Mouse (Mus musculus): Measurements from ENCODE around the gene Adap1.

Gene Adap1

GRCm38 (mm10) chr5:139324045-139324491 is 1.4 kb downstream of the Adap1 start:
- in situ Hi-C loops (cut with MboI, MseI), result no loop called here

- in situ Hi-C loops (cut with MboI, MseI), result no loop called here
These were observed 2.0 kb downstream of the Adap1 start for GRCm38 (mm10) chr5:139323260-139323924.

- in situ Hi-C loops (cut with MboI, MseI), result no loop called here
These were observed 4.1 kb downstream of the Adap1 start for GRCm38 (mm10) chr5:139321331-139321730.

GRCm38 (mm10) chr5:139320424-139320823 is 5.0 kb downstream of the Adap1 start:
- in situ Hi-C loops (cut with MboI, MseI), result no loop called here

GRCm38 (mm10) chr5:139317751-139318504 is 7.5 kb downstream of the Adap1 start:
- in situ Hi-C loops (cut with MboI, MseI), result no loop called here

- in situ Hi-C loops (cut with MboI, MseI), result no loop called here
These were observed 8.3 kb downstream of the Adap1 start for GRCm38 (mm10) chr5:139316982-139317675.

GRCm38 (mm10) chr5:139314941-139315642 is 10.3 kb downstream of the Adap1 start:
- in situ Hi-C loops (cut with MboI, MseI), result no loop called here

- in situ Hi-C loops (cut with MboI, MseI), result no loop called here
These were observed 11.9 kb downstream of the Adap1 start for GRCm38 (mm10) chr5:139313536-139313935.

GRCm38 (mm10) chr5:139311822-139312221 is 13.6 kb downstream of the Adap1 start:
- in situ Hi-C loops (cut with MboI, MseI), result no loop called here

GRCm38 (mm10) chr5:139310477-139310876 is 14.9 kb downstream of the Adap1 start:
- in situ Hi-C loops (cut with MboI, MseI), result no loop called here

- in situ Hi-C loops (cut with MboI, MseI), result no loop called here
These were observed 15.5 kb downstream of the Adap1 start for GRCm38 (mm10) chr5:139309946-139310345.

- in situ Hi-C loops (cut with MboI, MseI), result no loop called here
These were observed 21.8 kb downstream of the Adap1 start for GRCm38 (mm10) chr5:139303646-139304061.

- in situ Hi-C loops (cut with MboI, MseI), result no loop called here
These were observed 23.3 kb downstream of the Adap1 start for GRCm38 (mm10) chr5:139302101-139302500.

GRCm38 (mm10) chr5:139297745-139298144 is 27.7 kb downstream of the Adap1 start:
- in situ Hi-C loops (cut with MboI, MseI), result no loop called here

GRCm38 (mm10) chr5:139297092-139297491 is 28.3 kb downstream of the Adap1 start:
- in situ Hi-C loops (cut with MboI, MseI), result no loop called here

- in situ Hi-C loops (cut with MboI, MseI), result no loop called here
These were observed 31.3 kb downstream of the Adap1 start for GRCm38 (mm10) chr5:139294089-139294488.

- in situ Hi-C loops (cut with MboI, MseI), result no loop called here
These were observed 33.4 kb downstream of the Adap1 start for GRCm38 (mm10) chr5:139291811-139292560.

- in situ Hi-C loops (cut with MboI, MseI), result no loop called here
These were observed 34.8 kb downstream of the Adap1 start for GRCm38 (mm10) chr5:139290467-139291259.

- in situ Hi-C loops (cut with MboI, MseI), result no loop called here
These were observed 36.8 kb downstream of the Adap1 start for GRCm38 (mm10) chr5:139288591-139288990.

- in situ Hi-C loops (cut with MboI, MseI), result no loop called here
These were observed 37.6 kb downstream of the Adap1 start for GRCm38 (mm10) chr5:139287787-139288186.
